Mouse (Mus musculus) testis, adult 2 months (tissue): ENCODE measurements at regions not wholly inside any gene's neighbourhood (a gene's known extent, or its start where the extent isn't known, plus 50 kb on each side); places are given as distances from the start of the nearest gene placed in this dataset.

Experiments
- CTCF ChIP-seq: fragments of 200-500 bp; IDR thresholded peaks from 2 replicates; pipeline ENCODE4 v1.5.1; 2012; ENCODE audit warnings: low read depth, mild to moderate bottlenecking, inconsistent platforms, low read length, moderate library complexity; ENCODE audit not compliant: control insufficient read depth, insufficient read depth, insufficient replicate concordance
- POLR2A ChIP-seq: fragments of 200-500 bp; IDR thresholded peaks from 2 replicates; pipeline ENCODE4 v1.6.1; 2012; ENCODE audit warnings: low read depth, mild to moderate bottlenecking, inconsistent platforms, low read length, moderate library complexity; ENCODE audit not compliant: control insufficient read depth

- TF ChIP-seq POLR2A (no peak), CTCF (no peak)
Observed at GRCm38 (mm10) chr2:71652261-71652801, 93.1 kb upstream of the Itga6 start.
